Mouse (Mus musculus): ENCODE results near the gene Slc12a9.

GRCm38 (mm10) chr5:137320996-137321395, 12.4 kb downstream of the Slc12a9 start:
- TF ChIP-seq USF1 (IDR thresholded peaks at IDR 0.05; ENCODE audit: low read depth) (no peak), TCF12 (IDR thresholded peaks at IDR 0.05; ENCODE audit: insufficient read depth, poor library complexity, severe bottlenecking) (no peak), POLR2A (IDR thresholded peaks at IDR 0.05; ENCODE audit: insufficient read length, low read depth) (no peak), CEBPB (IDR thresholded peaks at IDR 0.05; ENCODE audit: insufficient read depth, poor library complexity, severe bottlenecking) (no peak), E2F4 (IDR thresholded peaks at IDR 0.05; ENCODE audit: insufficient read depth) (no peak), MYOD1 (IDR thresholded peaks at IDR 0.05; ENCODE audit: control insufficient read depth in 1 of 3, insufficient read length in 2 of 3, low read depth in 2 of 3) (no peak), MAX (IDR thresholded peaks at IDR 0.05; ENCODE audit: low read depth) (no peak), REST (IDR thresholded peaks at IDR 0.05; ENCODE audit: insufficient read depth, insufficient read length) (no peak), POLR2AphosphoS2 (IDR thresholded peaks at IDR 0.05; ENCODE audit: insufficient read length, low read depth) (no peak), MYOG (IDR thresholded peaks at IDR 0.05; ENCODE audit: control insufficient read depth in 1 of 3, insufficient read depth in 1 of 3, insufficient read length in 2 of 3, low read depth in 2 of 3) (no peak), TCF3 (IDR thresholded peaks at IDR 0.05; ENCODE audit: insufficient read length, low read depth) (no peak)
